Mouse (Mus musculus): ENCODE data around the gene Gm26620. TPM values are rescaled to one million over a fixed set of nuclear protein-coding genes. Genes with fewer than 3 reads are reported as not detected.

Gene Gm26620
- polyA plus RNA-seq, 1 experiment from 2014 or later, result 0.28 TPM

- H3K4me1 ChIP-seq (replicated peaks), result peaks cover 6% of the 10 kb centered on the region; the same call in 1 of the 2 replicates
- WGBS, result 90% methylated on average over 6 of the region's 6 CpGs
- no peak for ATAC-seq (ENCODE audit: insufficient number of reproducible peaks, insufficient read depth, low FRiP score, low TSS enrichment, low read depth)
Observed at GRCm38 (mm10) chr1:170871402-170871801, 13.5 kb upstream of the Gm26620 start.

GRCm38 (mm10) chr1:170871961-170872360 lies 12.9 kb upstream of the Gm26620 start:
- H3K4me3 ChIP-seq (replicated peaks), result no peak overlapping the region
- H3K9me3 ChIP-seq, result no peaks in the 10 kb centered on the region
- peaks cover 1% of the 10 kb centered on the region; the same call in 1 of the 2 replicates for H3K4me1 ChIP-seq (replicated peaks)
- no peak overlapping the region for H3K9ac ChIP-seq (replicated peaks)
- no peaks in the 10 kb centered on the region for H3K27me3 ChIP-seq
- WGBS, result 94% methylated on average over 2 of the region's 2 CpGs
- no peak for ATAC-seq (ENCODE audit: insufficient number of reproducible peaks, insufficient read depth, low FRiP score, low TSS enrichment, low read depth)
- no peak overlapping the region for H3K27ac ChIP-seq
- H3K36me3 ChIP-seq, result peaks cover 41% of the 10 kb centered on the region
- H3K4me2 ChIP-seq, result no peak overlapping the region

More at GRCm38 (mm10) chr1:170871402-170871801, 13.5 kb upstream of the Gm26620 start:
- H3K36me3 ChIP-seq, result peaks cover 35% of the 10 kb centered on the region
- no peak overlapping the region for H3K4me3 ChIP-seq (replicated peaks)
- H3K27ac ChIP-seq, result no peak overlapping the region
- H3K9me3 ChIP-seq, result no peaks in the 10 kb centered on the region
- H3K4me2 ChIP-seq, result no peak overlapping the region
- no peaks in the 10 kb centered on the region for H3K27me3 ChIP-seq
- no peak overlapping the region for H3K9ac ChIP-seq (replicated peaks)

- 67% methylated on average over 3 of the region's 3 CpGs for WGBS
- Histone ChIP-seq H3K9me3 (no peaks in the 10 kb centered on the region), H3K9ac (replicated peaks) (no peak overlapping the region), H3K27me3 (no peaks in the 10 kb centered on the region), H3K36me3 (peaks cover 68% of the 10 kb centered on the region), H3K27ac (no peak overlapping the region), H3K4me1 (replicated peaks) (no peaks in the 10 kb centered on the region), H3K4me3 (replicated peaks) (no peak overlapping the region), H3K4me2 (no peak overlapping the region)
- ATAC-seq (ENCODE audit: insufficient number of reproducible peaks, insufficient read depth, low FRiP score, low TSS enrichment, low read depth), result no peak
Observed at GRCm38 (mm10) chr1:170875676-170876075, 9.2 kb upstream of the Gm26620 start.

GRCm38 (mm10) chr1:170876906-170877305 lies 8.0 kb upstream of the Gm26620 start:
- no peak overlapping the region for H3K27ac ChIP-seq
- H3K9me3 ChIP-seq, result no peaks in the 10 kb centered on the region
- no peak overlapping the region for H3K4me3 ChIP-seq (replicated peaks)
- H3K27me3 ChIP-seq, result no peaks in the 10 kb centered on the region
- no peaks in the 10 kb centered on the region for H3K4me1 ChIP-seq (replicated peaks)
- 90% methylated on average over 5 of the region's 5 CpGs for WGBS
- no peak for ATAC-seq (ENCODE audit: insufficient number of reproducible peaks, insufficient read depth, low FRiP score, low TSS enrichment, low read depth)
- no peak overlapping the region for H3K4me2 ChIP-seq
- peaks cover 73% of the 10 kb centered on the region for H3K36me3 ChIP-seq
- no peak overlapping the region for H3K9ac ChIP-seq (replicated peaks)

- Histone ChIP-seq H3K27me3 (no peaks in the 10 kb centered on the region), H3K4me1 (replicated peaks) (peaks cover 9% of the 10 kb centered on the region), H3K27ac (no peak overlapping the region), H3K4me3 (replicated peaks) (no peak overlapping the region), H3K9ac (replicated peaks) (no peak overlapping the region), H3K4me2 (no peak overlapping the region), H3K36me3 (peaks cover 32% of the 10 kb centered on the region), H3K9me3 (no peaks in the 10 kb centered on the region)
- ATAC-seq (ENCODE audit: insufficient number of reproducible peaks, insufficient read depth, low FRiP score, low TSS enrichment, low read depth), result no peak
- WGBS, result 85% methylated on average over 5 of the region's 5 CpGs
Observed at GRCm38 (mm10) chr1:170882915-170883485, 1.9 kb upstream of the Gm26620 start.

GRCm38 (mm10) chr1:170884390-170884789 lies 475 bp upstream of the Gm26620 start:
- Histone ChIP-seq H3K4me2 (peak overlapping the region; percentile 81), H3K27ac (peak overlapping the region; percentile 7; the same call in 1 of the 2 replicates), H3K27me3 (peaks cover 4% of the 10 kb centered on the region; the same call in 1 of the 2 replicates), H3K9me3 (no peaks in the 10 kb centered on the region), H3K9ac (replicated peaks) (peak overlapping the region; percentile 80), H3K4me1 (replicated peaks) (peaks cover 9% of the 10 kb centered on the region), H3K4me3 (replicated peaks) (peak overlapping the region; percentile 91), H3K36me3 (peaks cover 23% of the 10 kb centered on the region)
- ATAC-seq (ENCODE audit: insufficient number of reproducible peaks, insufficient read depth, low FRiP score, low TSS enrichment, low read depth), result no peak; the same call in 1 of the 2 replicates
- WGBS, result 21% methylated on average over 8 of the region's 8 CpGs

- ATAC-seq (ENCODE audit: insufficient number of reproducible peaks, insufficient read depth, low FRiP score, low TSS enrichment, low read depth), result no peak
- H3K9me3 ChIP-seq, result no peaks in the 10 kb centered on the region
- H3K4me2 ChIP-seq, result peak overlapping the region; percentile 15; the same call in 1 of the 2 replicates
- WGBS, result 20% methylated on average over 6 of the region's 6 CpGs
- peaks cover 7% of the 10 kb centered on the region for H3K36me3 ChIP-seq
- H3K27ac ChIP-seq, result no peak overlapping the region
- H3K4me3 ChIP-seq (replicated peaks), result no peak overlapping the region
- no peak overlapping the region for H3K9ac ChIP-seq (replicated peaks)
- H3K4me1 ChIP-seq (replicated peaks), result peaks cover 9% of the 10 kb centered on the region
- peaks cover 4% of the 10 kb centered on the region; the same call in 1 of the 2 replicates for H3K27me3 ChIP-seq
Observed at GRCm38 (mm10) chr1:170886044-170886458, 1.2 kb downstream of the Gm26620 start.

GRCm38 (mm10) chr1:170889310-170889709 lies 4.4 kb downstream of the Gm26620 start:
- H3K4me2 ChIP-seq, result no peak overlapping the region
- H3K27ac ChIP-seq, result no peak overlapping the region
- no peaks in the 10 kb centered on the region for H3K9me3 ChIP-seq
- no peaks in the 10 kb centered on the region for H3K36me3 ChIP-seq
- ATAC-seq (ENCODE audit: insufficient number of reproducible peaks, insufficient read depth, low FRiP score, low TSS enrichment, low read depth), result no peak
- H3K27me3 ChIP-seq, result peaks cover 7% of the 10 kb centered on the region; the same call in 1 of the 2 replicates
- H3K4me3 ChIP-seq (replicated peaks), result no peak overlapping the region
- H3K4me1 ChIP-seq (replicated peaks), result peaks cover 4% of the 10 kb centered on the region
- WGBS, result 75% methylated on average over 4 of the region's 4 CpGs
- no peak overlapping the region for H3K9ac ChIP-seq (replicated peaks)

GRCm38 (mm10) chr1:170891646-170892045 lies 6.8 kb downstream of the Gm26620 start:
- Histone ChIP-seq H3K4me1 (replicated peaks) (no peaks in the 10 kb centered on the region), H3K4me3 (replicated peaks) (no peak overlapping the region), H3K27me3 (peaks cover 7% of the 10 kb centered on the region; the same call in 1 of the 2 replicates), H3K27ac (no peak overlapping the region), H3K9me3 (no peaks in the 10 kb centered on the region), H3K36me3 (no peaks in the 10 kb centered on the region), H3K4me2 (no peak overlapping the region), H3K9ac (replicated peaks) (no peak overlapping the region)
- ATAC-seq (ENCODE audit: insufficient number of reproducible peaks, insufficient read depth, low FRiP score, low TSS enrichment, low read depth), result no peak
- WGBS, result 56% methylated on average over 2 of the region's 2 CpGs

GRCm38 (mm10) chr1:170892279-170892678 lies 7.4 kb downstream of the Gm26620 start:
- no peak for ATAC-seq (ENCODE audit: insufficient number of reproducible peaks, insufficient read depth, low FRiP score, low TSS enrichment, low read depth)
- Histone ChIP-seq H3K4me2 (no peak overlapping the region), H3K4me1 (replicated peaks) (no peaks in the 10 kb centered on the region), H3K27me3 (peaks cover 7% of the 10 kb centered on the region; the same call in 1 of the 2 replicates), H3K36me3 (no peaks in the 10 kb centered on the region), H3K27ac (no peak overlapping the region), H3K4me3 (replicated peaks) (no peak overlapping the region), H3K9me3 (no peaks in the 10 kb centered on the region), H3K9ac (replicated peaks) (no peak overlapping the region)
- 74% methylated on average over 1 of the region's 1 CpGs for WGBS

- no peak overlapping the region for H3K4me3 ChIP-seq (replicated peaks)
- no peaks in the 10 kb centered on the region for H3K36me3 ChIP-seq
- WGBS, result 68% methylated on average over 9 of the region's 9 CpGs
- ATAC-seq (ENCODE audit: insufficient number of reproducible peaks, insufficient read depth, low FRiP score, low TSS enrichment, low read depth), result no peak
- no peaks in the 10 kb centered on the region for H3K4me1 ChIP-seq (replicated peaks)
- no peak overlapping the region for H3K9ac ChIP-seq (replicated peaks)
- peaks cover 16% of the 10 kb centered on the region for H3K27me3 ChIP-seq
- no peak overlapping the region for H3K4me2 ChIP-seq
- no peak overlapping the region for H3K27ac ChIP-seq
- H3K9me3 ChIP-seq, result no peaks in the 10 kb centered on the region
Observed at GRCm38 (mm10) chr1:170894603-170895602, 10.0 kb downstream of the Gm26620 start.

All from limb, embryonic 12.5 days (tissue).